Mouse (Mus musculus) liver, postnatal 0 days (tissue): ENCODE measurements around the gene Pde4dip.

Source experiments
- CTCF ChIP-seq: sonication (generic); IDR thresholded peaks from 2 replicates; pipeline ENCODE4 v1.5.1; 2016; ENCODE audit warnings: antibody characterized with exemption, low read depth
- EP300 ChIP-seq: IDR thresholded peaks from 2 replicates; pipeline ENCODE4 v1.6.1; 2016; ENCODE audit warnings: antibody characterized with exemption, low read depth, mild to moderate bottlenecking

DNA sequence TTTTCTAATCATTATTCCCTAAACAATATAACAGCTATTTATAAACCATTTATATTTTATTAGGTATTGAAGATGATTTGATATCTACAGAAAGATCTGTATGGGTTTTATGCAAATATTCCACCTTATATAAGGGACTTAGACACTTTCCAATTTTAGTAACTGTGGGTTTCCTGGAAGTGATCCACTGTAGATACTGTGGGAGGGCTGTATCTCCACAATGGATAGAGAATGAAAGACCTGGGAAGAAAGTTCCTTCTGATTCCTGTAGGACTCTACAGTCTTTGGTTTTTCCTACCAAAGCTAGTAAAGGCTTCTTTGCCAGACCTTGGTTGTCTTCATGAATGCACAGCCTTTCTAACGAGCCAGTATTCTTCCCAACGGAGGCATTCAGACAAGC lies 21.2 kb upstream of the Pde4dip start:
- TF ChIP-seq CTCF (no peak), EP300 (no peak)
